Mouse (Mus musculus) cerebellum, postnatal 25 days (tissue): ENCODE measurements around the gene Selenon.
A peak's percentile ranks its signal among the peaks of the same experiment; 100 is the strongest.

Source experiments
- DNase-seq, 2 experiments: peaks; one replicate each; pipeline ENCODE4 v3.0.0; 2021; ENCODE audit warnings: mixed read lengths in 2 of 2

The Selenon gene

DNA sequence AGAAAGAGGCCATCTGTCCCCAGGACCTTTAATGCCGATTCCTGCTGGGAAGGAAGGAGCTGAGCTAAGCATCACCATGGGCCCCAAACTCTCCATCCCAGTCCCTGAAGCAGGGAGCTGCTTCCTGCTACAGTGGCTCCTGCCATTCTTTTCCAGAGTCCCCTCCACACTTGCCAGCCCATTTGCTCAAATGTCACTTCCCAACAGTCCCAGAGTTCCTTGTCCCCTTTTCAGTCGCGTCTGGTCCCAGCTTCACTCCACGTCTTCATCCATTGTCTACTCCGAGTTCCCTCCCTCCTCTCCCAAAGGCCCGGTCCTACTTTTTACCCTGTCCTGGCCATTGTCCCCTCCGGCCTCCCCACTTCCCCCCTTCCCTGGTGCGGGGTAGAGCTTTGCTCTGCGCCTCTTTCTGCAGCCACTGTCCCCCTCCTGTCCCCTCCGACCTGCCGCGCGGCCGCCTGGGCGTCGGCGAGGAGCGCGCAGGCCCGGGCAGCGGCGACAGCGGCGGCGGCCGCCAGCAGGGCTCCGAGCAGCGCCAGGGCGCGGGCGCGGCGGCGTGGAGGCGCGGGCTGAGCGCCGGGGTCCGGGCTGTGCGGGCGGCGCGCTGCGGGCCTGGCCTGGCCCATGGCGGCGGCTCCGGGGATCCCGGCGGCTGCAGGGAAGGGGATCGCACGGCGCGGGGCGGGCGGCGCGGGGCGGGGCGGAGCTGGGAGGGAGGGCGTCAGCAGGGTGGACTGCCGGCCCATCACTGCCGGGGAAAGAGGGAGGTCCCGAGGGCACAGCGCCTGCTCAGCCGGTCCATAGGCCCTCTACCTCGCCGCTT lies at the start of gene Selenon:
Gene Selenon, minus strand, starts transcription at position 673 of the 823 bp plus-strand sequence.
- peak; percentile 83 to 88 for DNase-seq

- no peak for DNase-seq
Observed at GRCm38 (mm10) chr4:134601404-134601803, 49.4 kb upstream of the Selenon start.

- DNase-seq = no peak
Observed at GRCm38 (mm10) chr4:134600777-134601176, 48.8 kb upstream of the Selenon start.

- DNase-seq = peak in 1 of 2 experiments; percentile 50
Observed at GRCm38 (mm10) chr4:134600060-134600459, 48.1 kb upstream of the Selenon start.

GRCm38 (mm10) chr4:134596816-134597692 lies 45.1 kb upstream of the Selenon start:
- peak; percentile 66 to 67 for DNase-seq

- DNase-seq = no peak
Observed at GRCm38 (mm10) chr4:134594731-134595439, 42.9 kb upstream of the Selenon start.

GRCm38 (mm10) chr4:134592442-134592841 lies 40.5 kb upstream of the Selenon start:
- DNase-seq = no peak

- peak; percentile 98 to 99 for DNase-seq
Observed at GRCm38 (mm10) chr4:134591506-134592061, 39.6 kb upstream of the Selenon start.

- peak in 1 of 2 experiments; percentile 60 for DNase-seq
Observed at GRCm38 (mm10) chr4:134590227-134590926, 38.4 kb upstream of the Selenon start.

- DNase-seq = no peak
Observed at GRCm38 (mm10) chr4:134589786-134590185, 37.8 kb upstream of the Selenon start.

- peak in 1 of 2 experiments; percentile 66 for DNase-seq
Observed at GRCm38 (mm10) chr4:134588951-134589350, 37.0 kb upstream of the Selenon start.

- no peak for DNase-seq
Observed at GRCm38 (mm10) chr4:134588287-134588686, 36.3 kb upstream of the Selenon start.

DNA sequence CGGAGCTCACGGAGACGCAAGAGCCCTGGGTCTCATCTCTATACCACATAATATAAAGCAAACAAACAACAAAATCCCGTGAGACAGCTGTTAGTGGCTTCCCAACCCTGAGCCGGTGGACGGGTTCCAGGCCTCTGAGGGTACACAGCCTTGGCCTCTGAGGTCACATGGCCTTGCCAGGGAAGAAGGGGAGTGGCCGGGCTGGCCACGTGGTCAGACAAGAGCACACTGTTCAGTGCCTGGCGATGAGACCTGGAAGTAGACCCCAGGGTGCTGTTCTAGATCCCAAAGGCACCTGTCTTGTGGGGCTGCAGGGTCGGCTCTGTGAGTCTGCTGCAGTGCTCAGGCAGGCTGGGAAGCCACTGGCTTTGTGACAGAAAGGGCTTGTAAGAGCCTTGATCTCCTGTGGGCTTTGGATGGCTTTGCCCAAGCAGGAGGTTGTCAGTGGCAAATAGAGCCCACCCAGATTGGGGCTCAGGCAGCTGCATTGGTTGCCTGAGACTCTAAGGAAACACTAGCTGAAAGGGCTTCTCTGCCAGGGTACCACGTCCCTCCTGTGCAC lies 35.8 kb upstream of the Selenon start:
- DNase-seq = no peak

GRCm38 (mm10) chr4:134586631-134587030 lies 34.7 kb upstream of the Selenon start:
- no peak for DNase-seq

GRCm38 (mm10) chr4:134586126-134586525 lies 34.2 kb upstream of the Selenon start:
- no peak for DNase-seq

DNA sequence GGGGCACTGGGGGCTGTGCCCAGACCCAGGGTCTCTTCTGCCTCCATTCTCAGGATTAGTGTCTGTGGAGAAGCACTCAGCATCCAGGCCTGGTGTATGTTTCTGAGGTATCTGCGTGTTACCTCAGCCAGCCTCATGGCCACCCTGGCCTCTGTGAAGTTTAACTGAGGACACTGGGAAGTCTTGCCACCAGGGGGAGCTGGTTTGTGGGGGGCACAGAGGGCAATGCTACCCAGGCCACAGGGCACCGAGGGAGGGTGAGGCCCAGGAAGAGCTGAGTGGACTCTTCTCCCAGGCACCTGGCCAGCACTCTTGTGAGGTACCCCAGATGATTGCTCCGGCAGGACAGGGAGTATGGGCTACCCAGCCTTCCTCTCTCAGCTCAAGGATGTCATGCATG lies 31.5 kb upstream of the Selenon start:
- DNase-seq = peak in 1 of 2 experiments; percentile 57

DNA sequence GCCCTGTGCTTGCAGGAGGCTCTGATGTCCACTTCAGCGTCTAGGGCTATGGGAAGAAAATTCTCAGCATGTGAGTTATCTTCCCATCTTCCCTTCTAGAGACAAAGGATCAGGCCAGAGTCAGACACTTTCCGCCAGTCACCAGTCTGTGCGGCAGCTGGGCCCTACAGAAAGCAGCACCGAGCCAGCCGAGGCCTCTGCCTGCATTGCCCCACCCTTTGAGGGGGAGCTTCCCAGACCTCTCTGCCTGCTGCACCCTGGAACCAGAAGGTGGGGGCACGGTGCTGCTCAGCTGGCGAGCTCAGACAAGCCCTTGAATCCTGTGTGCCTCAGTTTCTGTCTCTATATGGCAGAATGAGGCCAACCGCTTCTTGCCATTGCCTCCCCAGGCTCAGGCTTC lies 29.4 kb upstream of the Selenon start:
- no peak for DNase-seq

DNA sequence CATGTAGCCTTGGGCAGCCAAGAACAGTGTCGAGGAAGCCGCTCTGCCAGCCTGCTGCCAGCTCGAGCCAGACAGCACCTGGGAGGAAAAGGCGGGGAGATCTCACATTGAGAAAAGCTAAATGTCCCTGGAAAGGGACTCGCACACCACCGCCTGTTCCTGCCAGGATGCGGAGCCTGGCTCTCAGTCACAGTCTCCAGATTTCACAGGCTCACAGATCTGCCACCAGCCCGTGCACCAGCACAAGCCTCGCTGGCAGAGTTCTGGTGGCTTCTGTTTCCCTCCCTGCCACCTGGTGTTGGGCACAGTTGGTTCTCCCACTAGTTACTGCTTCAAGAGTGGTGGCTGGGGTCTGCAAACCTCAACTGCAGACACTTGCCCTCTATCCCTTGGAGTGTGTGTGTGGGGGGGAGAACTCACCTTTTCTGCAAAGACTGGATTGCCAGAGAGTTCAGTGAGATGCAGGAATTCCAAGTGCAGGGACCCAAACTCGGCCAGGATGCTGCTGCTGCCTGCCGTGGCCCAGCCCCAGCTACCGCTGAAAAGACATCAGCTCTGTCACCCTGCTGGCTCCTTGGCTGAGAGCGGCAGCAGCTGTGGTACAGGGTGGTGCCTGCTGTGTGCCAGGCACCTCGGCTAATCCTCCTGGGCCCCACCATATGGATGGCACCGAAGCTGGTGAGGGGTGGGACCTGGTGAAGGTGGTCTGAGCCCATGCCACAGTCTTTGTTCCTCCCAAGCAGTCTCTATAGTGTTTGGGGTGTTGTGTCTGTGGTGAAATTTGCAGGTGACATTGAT lies 28.6 kb upstream of the Selenon start:
- DNase-seq = peak; percentile 79 to 80

GRCm38 (mm10) chr4:134579620-134580019 lies 27.7 kb upstream of the Selenon start:
- peak; percentile 60 to 64 for DNase-seq

GRCm38 (mm10) chr4:134579212-134579611 lies 27.2 kb upstream of the Selenon start:
- peak in 1 of 2 experiments; percentile 30 for DNase-seq

- DNase-seq = peak in 1 of 2 experiments; percentile 21
Observed at GRCm38 (mm10) chr4:134578407-134578806, 26.4 kb upstream of the Selenon start.
